Mouse (Mus musculus) lung, postnatal 14 days (tissue): ENCODE measurements at regions not wholly inside any gene's neighbourhood (a gene's known extent, or its start where the extent isn't known, plus 50 kb on each side); places are given as distances from the start of the nearest gene placed in this dataset.

ENCODE experiments used
- DNase-seq: peaks from one replicate; pipeline ENCODE4 v3.0.0; 2021

DNA sequence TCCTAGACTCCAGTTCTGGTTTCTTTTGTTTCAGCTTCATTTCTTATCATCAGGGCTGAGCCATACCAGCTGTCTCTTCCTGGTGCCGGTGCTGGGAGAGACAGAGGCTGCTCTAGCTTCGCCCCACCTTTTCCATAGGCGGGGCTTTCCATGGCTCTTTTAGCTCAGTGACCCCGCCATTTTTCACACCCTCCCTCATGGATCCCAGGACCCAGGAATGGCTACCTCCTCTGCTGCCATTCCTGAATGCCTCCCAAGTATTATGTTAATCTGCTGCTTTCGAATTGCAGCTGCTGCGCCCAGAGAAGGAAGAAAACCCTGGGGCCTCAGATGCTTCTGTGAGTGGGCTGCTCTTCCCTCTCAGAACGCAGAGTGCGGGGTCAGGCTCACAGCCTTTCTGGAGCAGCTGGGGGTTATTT is 214.9 kb downstream of the Pik3r1 start:
- DNase-seq, result no peak

DNA sequence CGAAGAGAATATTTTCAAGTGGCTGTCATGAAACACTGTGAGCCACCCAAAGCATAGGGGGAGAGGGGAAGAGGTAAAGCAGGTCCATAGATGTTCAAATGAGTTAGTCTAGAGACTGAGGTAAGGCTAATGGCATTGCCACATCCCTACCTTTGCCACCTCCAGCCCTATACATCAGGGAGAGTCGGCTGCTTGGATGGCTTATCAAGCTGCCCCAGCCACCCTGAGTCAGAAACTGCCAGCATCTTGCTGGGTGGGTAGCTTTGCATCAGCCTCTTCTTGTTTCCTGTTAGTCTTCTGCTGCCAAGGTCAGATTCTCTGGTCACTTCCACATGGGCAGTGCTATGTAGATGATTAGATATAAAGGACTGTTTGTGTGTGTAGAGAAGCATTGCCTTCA is 215.6 kb downstream of the Pik3r1 start:
- no peak for DNase-seq

DNA sequence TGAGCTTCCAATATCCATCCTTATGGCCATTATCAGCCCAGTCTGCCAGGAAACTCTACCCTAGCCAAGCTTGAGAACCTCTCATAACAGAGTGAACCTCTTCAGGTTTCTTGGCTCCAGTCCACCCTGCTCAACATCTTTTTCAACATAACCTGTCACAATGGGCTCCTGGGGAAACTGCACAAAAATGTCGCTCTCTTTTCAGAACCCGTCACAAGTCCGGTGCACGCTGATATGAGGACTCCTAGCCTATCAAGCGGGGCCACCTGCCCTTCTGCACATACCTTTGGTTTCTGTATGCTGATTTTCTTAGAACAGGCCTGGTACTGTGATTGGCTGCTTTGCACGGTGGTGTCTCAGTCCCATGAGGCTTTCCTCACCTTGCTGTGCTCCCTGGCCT is 216.9 kb downstream of the Pik3r1 start:
- DNase-seq, result no peak

DNA sequence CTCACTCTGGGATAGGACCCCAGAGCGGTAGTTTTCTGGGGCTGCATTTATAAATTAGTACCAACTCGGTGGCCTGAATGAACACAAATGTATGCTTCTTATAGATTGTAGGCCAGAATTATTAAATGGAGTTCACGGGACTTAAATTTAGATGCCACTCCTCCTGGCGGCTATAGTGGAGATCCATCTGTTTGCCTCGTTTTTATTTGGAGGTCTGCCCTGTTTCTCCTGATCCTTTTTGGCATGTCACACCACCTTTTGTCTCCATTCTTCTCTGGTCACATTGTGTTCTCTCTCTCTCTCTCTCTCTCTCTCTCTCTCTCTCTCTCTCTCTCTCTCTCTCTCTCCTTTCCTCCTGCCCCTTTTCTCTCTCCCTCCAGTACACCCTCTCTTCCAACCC is 217.5 kb downstream of the Pik3r1 start:
- no peak for DNase-seq

DNA sequence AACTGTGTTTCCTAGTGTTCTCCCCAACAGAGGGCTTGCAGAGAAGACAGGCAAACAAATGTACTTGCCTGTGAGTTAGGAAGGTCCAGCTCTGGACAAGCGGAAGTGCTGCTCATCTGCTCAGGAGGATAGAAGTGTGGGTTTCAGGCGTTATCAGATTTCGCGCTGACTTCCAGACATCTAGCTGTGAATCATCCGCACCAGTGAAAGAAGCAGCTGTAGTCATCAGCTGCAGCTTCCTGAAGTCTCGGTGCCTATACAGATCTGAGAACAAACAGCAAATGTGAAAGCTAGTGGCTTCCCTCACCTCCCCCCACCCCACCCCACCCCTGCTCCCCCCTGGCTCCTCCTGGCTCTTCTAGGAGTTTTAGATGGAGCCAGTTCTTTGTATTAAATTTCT is 220.1 kb downstream of the Pik3r1 start:
- DNase-seq, result no peak

DNA sequence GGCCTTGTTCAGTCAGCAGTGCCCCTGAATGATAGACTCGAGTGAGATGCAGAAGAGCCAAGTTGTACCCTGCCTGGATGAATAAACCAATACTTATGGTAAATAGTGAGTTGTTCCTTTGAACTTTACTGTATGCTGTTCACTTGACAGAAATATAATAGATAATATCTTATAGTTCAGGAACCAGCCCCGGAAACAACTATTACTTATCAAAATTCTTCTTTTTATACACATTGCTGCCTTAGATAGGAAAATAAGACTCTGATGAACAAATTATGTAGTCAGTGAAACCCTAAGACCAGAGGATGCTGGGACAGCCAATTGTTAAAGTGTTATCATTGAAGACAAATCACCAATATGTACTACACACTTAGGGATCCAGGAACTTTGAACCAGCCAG is 220.7 kb downstream of the Pik3r1 start:
- no peak for DNase-seq

DNA sequence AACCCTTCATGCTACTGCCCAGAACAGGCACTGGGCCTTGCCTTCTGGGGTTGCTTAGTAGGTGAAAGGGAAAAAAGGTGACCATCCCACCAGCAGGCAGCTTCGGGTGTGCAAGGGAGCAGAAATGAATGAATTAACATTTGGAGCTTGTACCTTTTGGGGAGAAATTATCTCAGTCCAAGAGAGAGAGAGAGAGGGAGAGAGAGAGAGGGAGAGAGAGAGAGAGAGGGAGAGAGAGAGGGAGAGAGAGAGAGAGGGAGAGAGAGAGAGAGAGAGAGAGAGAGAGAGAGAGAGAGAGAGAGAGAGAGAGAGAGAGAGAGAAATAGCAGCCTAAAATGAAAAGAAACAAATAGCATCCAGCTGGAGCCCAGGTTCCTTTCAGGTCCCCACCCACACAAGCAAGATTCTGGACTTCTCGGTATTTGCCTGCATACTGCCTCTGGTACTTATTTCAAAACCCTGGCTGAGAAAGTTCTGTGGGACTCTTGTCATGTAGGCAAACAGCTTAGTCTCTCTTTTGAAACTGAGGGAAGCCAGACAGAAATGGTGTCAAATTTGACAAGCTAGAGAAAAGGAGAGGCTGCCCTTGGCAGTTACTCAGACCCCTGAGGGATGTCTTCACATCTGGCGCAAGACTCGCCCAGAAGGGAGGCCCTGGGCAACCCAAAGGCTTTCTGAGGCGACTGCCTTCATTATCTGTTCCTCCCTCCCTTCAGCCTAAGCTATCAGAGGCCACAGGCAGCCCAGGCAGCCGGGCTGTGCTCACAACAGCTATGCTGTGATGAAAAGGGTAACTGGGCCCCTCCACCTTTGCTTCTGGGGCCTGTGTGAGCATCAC is 222.5 kb downstream of the Pik3r1 start:
- no peak for DNase-seq

DNA sequence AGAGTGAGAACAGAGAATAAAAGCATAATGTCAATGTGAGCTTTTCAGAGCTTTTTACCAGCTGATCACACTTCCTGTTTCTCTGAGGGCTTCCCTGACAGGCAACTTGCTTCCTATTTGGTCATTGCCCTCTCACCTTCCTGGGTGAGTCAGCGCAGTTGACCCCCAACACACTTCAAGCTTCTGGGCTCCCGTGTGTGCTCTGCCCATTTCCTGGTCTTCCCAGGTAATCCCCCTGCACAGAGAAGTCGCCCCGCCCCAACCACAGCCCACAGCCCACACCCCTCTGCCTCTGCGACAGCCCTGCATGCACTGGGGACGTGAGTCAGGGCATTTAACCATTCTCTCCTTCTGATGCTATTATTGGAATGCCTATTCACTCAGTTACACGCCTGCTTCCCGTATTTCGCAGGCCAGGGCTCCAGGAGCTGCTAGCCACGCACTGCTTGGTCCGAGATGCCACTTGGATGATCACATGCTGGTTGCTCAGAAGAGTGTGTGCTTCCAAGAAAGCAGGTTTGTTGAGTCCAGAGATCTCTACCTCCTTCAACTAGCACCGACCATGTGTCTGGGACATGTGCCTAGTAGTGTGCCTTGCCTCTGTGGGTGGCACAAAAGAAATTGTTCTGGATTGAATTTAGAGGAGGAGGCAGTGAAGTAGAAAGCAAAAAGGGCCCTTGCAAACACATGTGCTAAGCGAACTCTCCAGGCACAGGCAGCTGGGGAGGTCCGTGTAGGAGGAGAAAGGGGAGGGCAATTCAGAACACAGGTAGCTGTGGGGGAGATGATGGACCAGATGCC is 227.4 kb downstream of the Pik3r1 start:
- peak; percentile 28 for DNase-seq

DNA sequence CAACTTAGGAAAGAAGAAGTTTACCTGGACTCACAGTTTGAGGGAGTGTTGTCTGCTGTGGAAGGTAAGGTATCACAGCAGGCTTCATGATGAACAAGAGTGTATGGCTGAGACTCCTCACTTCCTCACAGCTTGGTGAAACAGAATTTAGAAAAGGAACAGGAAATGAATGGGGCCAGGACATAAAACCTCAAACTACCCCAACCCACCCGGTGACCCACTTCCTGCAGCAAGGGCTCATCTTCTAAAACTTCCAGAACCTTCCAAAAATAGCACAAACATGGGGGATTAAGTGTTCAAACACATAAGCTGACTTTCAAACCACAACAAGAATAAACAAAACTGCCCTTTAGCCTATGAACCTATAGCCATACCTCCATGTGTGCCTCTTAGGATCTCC is 229.9 kb downstream of the Pik3r1 start:
- no peak for DNase-seq

DNA sequence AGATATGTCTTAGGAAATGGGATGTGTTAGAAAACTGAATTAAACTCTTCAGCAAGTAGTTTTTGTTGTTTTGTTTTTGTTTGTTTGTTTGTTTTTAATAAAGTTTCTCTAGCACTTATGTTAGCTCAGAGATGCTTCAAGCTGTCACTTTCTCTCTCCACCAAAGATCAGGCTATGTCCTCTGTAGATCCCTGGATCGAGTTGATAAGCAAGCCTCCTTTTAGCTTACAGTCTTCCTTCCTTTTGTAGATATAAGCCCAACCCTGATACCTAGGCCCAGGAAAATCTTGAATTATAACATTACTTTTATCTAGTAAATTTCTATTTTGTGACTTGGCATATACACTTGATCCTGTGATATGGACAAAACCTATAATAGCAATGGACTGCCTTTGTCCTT is 232.0 kb downstream of the Pik3r1 start:
- DNase-seq, result no peak

DNA sequence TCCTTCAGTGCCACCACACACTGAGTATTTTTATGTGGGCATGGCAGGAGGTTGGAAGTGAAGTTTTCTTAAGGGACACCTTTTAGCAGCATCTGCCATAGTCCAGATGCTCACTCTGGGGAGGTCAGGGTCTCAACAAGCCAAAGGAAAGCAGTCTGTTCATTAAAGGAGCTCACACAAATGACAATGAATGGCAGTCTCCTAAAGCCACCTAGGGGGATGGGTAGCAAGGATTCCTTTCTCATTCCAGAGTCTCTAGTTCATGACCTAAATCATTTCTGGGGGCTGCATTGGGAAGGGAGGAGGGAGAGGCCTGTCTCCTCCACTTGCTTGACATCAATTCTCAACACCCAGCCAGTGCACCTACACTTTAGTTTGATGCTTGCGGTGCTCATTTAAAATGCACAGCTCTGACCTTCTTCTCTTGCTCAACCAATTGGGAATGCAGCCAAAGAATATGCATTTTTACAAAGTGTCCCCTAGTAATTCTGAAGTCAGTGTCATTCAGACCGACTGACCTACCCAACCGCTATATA is 232.6 kb downstream of the Pik3r1 start:
- DNase-seq, result no peak

DNA sequence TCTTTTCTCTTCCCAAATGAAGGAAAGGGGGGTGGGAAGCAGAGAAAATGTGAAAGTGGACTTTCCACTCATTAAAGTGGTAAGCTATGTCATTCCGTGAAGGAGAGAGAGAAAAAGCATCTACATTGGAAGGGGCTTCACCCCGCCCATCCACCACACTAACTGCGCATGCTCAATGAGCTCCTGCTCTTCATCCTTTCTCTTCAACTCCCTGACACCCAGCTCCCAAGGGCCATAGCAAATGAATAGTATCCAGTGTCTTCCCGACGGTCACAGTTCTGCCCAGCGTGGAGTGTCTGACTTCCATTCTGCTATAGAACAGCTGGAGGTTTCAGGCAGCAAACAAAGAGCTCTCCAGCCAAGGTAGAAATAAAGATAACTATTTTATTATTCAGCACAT is 233.5 kb downstream of the Pik3r1 start:
- DNase-seq, result no peak

DNA sequence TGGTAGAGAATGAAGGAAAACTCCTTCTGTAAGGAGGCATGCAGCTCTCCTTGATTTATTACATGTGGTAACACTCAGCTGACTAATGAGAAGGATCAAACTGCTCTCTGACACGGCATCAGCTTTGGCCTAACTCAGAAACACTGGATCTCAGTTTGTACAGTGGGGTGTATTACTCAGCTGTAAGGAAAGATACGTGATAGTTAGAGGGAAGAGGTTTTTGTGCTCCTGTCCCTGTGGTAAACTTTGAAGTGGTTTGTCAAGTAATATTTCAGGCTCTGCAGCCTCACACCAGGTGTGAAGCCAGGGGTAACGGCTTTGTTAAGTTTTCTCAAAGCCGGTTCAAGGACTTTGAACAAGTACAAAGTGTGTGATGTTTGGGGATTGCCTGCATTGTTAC is 235.1 kb downstream of the Pik3r1 start:
- no peak for DNase-seq

DNA sequence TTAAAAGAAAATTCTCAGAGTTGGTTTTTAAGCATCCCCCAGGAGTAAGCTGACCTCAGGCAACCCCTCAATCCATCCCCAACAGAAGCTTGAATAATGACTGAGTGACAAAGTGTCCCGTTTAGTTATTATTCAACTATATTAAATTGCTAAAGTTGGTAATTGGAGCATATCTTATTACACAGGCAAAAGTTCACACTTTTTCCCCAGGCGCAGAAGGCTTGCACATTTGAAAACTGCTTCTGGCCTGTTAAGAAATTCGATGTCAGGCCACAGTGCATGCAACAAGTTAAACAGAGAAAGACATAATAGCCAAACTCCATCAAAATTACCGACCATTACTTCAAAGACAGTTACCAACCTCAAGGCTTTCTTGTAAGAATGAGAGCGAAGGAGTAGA is 240.3 kb downstream of the Pik3r1 start:
- no peak for DNase-seq

DNA sequence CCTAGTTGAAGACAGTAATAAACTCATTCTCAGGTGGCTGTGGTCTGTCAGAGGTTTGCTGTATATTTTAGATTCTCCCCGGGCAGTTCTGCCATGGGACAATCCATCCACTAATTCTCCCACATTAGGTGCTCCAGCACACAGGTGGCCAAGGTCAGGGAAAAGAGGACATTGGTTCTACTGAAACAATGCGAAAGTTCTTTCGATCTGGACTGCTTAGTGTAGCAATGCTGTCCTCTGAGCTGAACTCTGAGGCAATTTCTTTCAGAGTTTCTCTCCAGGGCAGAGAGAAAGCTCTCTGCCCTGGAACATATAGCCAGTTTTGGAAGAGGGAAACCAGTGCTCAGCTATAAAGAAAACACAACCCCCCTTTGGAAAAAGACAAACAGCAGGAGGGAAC is 243.2 kb downstream of the Pik3r1 start:
- DNase-seq, result no peak

DNA sequence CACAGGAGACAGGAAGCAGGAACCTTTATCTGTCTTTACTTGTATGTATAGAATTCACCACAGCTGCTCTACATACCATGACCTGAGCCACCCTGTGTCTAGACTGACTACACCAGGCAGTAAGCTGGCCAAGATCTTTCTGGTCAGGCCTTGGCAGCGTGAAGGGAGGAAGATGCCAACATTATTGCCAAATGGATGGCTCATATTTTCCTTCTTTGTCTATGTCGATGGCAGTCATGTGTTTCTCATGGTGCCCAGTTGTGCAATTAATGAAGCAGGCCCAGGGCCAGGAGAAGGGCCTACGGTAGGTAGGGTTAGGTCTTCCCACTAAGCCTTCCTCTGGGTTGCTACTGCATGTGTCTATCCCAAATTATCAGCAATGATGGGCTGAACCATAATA is 243.8 kb downstream of the Pik3r1 start:
- DNase-seq, result no peak

DNA sequence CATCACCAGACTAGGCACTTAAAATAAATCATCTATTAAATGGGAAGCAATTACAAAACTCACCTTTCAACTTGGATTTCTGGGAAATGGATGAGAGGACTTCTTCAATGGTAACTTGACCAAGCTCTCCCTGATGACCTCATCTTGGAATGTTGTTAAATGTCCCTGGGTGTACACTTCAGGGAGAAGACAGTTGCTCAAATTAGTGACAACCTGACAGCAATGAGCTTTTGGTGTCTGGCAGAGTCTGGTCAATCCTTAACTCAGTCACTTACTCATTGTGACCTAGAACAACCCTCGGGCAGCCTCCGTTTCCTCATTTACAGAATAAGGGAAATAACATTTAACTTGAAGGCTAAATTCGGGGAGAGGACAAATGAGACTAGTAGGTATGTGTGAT is 244.5 kb downstream of the Pik3r1 start:
- no peak for DNase-seq

DNA sequence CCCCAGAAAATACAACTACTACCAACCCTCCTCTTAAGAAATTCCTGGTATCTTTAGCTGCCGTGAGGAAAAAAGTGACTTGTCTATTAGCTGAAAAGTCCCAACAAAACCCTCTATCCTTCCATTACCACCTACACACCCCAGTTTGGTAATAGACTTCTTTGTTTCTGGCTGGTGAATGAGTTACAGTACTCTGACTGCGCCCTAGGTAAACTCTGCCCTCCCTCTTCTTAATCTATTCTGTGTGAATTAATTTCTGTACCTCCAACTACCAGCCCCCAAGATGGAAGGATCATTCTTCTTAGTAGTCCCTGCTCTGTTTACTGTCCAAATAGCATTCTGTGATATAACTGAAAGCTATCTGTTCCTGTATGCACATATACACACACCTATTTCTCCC is 245.4 kb downstream of the Pik3r1 start:
- DNase-seq, result no peak

DNA sequence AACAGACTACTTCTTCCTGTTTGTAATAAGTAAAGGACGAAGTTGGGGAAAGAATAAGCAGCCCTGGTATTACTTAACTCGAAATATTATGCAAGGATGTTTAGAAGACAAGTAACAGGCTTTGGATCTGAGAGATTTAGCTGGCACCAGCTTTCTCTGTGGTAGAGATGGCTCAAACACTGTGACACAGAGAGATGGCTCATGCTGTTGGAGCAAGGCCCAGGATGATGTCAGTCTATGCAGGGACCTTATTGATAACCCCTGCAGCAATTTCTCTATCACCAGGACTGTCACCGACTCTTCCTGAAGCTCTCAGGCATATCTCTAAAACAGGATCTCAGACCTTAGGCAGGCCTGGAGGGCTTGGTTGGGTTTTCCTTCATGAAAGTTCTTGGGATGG is 254.7 kb downstream of the Pik3r1 start:
- DNase-seq, result peak; percentile 31

DNA sequence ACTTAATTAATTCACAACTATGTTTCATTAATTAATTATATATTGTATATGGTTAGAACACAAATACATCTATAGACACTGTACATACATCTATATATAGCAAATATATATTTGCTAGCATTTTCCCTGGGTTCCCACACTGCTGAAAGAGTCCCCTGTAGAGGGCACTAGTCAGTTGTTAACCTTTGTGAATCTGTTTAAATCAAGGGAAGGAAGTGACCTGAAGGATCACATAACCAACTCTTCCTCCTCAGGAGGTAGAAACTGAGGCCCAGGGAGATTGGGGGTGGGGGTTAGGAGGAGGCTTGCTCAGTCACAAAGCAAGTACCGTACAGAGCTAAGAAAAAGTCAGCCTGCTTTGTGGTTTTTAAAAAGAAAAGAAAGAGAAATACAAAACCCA is 258.1 kb downstream of the Pik3r1 start:
- peak; percentile 28 for DNase-seq

DNA sequence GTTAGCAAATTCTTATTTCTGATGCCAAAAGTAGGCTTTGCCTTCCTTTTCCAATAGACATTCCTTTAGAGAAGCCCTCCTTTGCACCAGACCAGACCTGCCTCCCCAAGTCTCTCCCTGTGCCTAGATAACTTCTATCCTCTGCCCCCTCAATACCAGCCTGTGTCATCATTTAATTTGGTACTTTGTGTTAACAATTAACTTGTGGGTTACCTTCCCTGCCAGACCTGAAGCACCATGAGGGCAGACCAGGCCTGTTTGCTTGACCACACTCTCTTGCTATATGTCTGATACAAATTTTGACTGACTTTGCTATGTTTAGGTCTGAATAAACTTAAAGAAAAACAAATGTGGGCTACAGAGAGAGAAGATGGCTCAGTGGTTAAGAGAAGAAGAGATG is 259.7 kb downstream of the Pik3r1 start:
- DNase-seq, result no peak

DNA sequence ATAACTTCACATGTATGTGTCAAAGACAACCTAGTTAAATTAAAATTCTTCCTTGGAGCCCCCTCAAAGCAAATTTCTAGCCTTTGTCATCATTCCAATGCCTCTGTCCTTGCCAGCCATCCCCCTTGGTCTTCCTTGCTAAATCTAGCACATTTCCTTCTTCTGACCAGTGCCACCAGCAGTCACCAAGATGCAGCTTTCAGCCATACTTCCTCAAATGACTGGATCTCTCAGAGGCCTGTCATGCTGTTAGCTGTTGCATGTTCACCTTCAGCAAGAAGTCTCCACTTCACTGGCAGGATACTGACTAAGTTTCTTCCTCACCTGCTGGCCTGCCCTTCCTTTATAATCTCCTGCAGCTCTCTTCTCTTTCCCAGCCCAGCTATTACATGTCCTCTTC is 261.3 kb downstream of the Pik3r1 start:
- no peak for DNase-seq

DNA sequence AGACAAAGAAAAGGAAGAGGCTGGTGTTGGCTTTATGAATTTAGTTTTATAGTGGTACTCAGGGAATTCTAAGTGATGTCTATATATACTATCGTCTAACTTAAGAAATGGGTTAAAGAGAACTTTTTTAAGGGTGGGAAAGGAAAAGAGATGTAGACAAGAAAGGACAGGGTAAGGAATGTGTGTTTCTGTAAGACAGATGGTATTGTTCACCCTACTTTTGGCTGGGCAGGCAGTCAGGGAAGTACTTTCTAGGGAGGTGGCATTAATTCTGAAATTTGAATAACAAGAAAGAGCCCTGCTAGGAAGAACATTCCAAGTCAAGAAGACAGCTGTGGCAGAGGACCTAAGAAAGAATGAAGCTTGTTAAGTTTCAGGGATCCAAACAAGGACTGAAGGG is 263.0 kb downstream of the Pik3r1 start:
- no peak for DNase-seq

DNA sequence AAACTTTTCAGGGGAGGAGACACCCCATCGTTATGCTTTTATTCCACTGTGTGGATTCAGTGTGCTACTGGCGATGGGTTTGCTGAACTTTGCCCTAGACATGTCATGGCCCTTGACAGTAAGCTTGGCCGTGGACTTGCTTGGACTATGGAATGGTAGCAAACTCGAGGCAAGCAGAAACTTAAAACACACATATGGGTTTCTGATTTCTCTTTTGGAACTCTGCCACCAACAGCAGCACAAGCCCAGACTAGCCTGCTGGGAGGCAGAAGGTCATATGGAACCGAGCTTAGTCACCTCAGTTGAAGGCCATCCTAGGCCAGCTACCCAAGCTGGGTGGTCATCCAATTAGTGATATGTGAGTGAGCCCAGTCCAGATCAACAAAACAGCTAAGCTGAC is 263.8 kb downstream of the Pik3r1 start:
- no peak for DNase-seq
